Mouse (Mus musculus) embryonic facial prominence, embryonic 12.5 days (tissue): ENCODE data around the gene Ppm1j. TPM values are rescaled to one million over a fixed set of nuclear protein-coding genes. Genes with fewer than 3 reads are reported as not detected.

Experiments
- ATAC-seq: fragments of 200-750 bp; cut with Nextera tagmentation; 2 replicates; pipeline ENCODE4 v1.8.0; 2017; ENCODE audit not compliant: insufficient number of reproducible peaks, insufficient read depth, low FRiP score, low TSS enrichment
- H3K27ac ChIP-seq: fragments of 300-500 bp; sonication (generic); 2 replicates; pipeline ENCODE4 v1.5.1; 2016; ENCODE audit warnings: mild to moderate bottlenecking
- H3K27me3 ChIP-seq: fragments of 300-500 bp; sonication (generic); 2 replicates; pipeline ENCODE4 v1.6.1; 2016; ENCODE audit warnings: mild to moderate bottlenecking, moderate library complexity
- H3K36me3 ChIP-seq: fragments of 300-500 bp; sonication (generic); 2 replicates; pipeline ENCODE4 v1.6.1; 2016; ENCODE audit warnings: mild to moderate bottlenecking
- H3K4me1 ChIP-seq: fragments of 300-500 bp; sonication (generic); 2 replicates; pipeline ENCODE4 v1.6.1; 2016
- H3K4me2 ChIP-seq: fragments of 300-500 bp; sonication (generic); replicated peaks from 2 replicates; pipeline ENCODE4 v1.6.1; 2016; ENCODE audit warnings: mild to moderate bottlenecking, moderate library complexity
- H3K4me3 ChIP-seq: fragments of 300-500 bp; sonication (generic); 2 replicates; pipeline ENCODE4 v1.5.1; 2016; ENCODE audit warnings: mild to moderate bottlenecking
- H3K9ac ChIP-seq: fragments of 300-500 bp; sonication (generic); 2 replicates; pipeline ENCODE4 v1.6.1; 2016; ENCODE audit warnings: mild to moderate bottlenecking, moderate library complexity
- H3K9me3 ChIP-seq: fragments of 300-500 bp; sonication (generic); 2 replicates; pipeline ENCODE4 v1.6.1; 2016; ENCODE audit warnings: mild to moderate bottlenecking, moderate library complexity
- WGBS: fragments of 180-500 bp; shearing (Covaris S2); methylation state at CpG from one replicate; pipeline ENCODE4 v1.1.7; 2016; 5-methylcytosine and 5-hydroxymethylcytosine counted together
- polyA plus RNA-seq: library from polyadenylated mRNA; unstranded; fragments of >200 nt; fragmentation: Nextera tagmentation; extraction: Ambion mirVana; gene quantifications from 2 replicates; pipeline ENCODE4 v1.2.1, GENCODE M21; 2016

Ppm1j gene
- polyA plus RNA-seq, 1 experiment from 2014 or later: 3.9 TPM

DNA sequence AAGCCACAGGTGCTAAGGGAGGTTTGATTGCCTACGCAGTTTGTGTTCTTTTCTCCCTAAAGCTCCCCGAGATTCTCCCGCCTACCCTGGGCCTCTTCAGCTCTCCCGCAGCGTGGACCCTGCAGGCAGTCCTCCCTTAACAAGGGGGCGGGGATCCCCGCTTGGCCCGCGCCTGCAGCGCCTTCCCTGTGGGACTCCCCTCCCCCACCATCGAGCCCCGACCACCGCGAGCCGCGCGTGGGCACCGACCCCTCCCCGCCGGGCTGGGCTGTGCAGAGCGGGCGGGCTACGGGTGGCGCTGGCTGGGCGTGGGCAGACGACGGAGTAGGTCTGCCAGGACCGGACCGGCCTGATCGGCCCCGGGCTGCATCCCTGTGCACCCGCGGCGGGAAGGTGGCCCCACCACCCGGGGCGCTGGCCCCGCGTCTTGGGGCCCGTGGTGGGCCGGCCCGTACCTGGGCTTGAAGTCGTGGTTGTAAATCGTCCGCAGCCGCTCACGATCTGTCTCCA, 36.7 kb downstream of the Ppm1j start:
- no peaks in the 10 kb centered on the region for H3K9me3 ChIP-seq
- 0 out of 2 replicates have a peak, but pooled peaks cover 2% of the 10 kb centered on the region for H3K36me3 ChIP-seq
- peak overlapping the region; percentile 84 for H3K4me2 ChIP-seq
- WGBS: 1% methylated on average over 46 of the region's 46 CpGs
- ATAC-seq: peak; percentile 73
- peaks cover 18% of the 10 kb centered on the region for H3K4me1 ChIP-seq
- peak overlapping the region; percentile 94 for H3K27ac ChIP-seq
- H3K27me3 ChIP-seq: no peaks in the 10 kb centered on the region
- peak overlapping the region; percentile 86 for H3K4me3 ChIP-seq
- peak overlapping the region; percentile 91 for H3K9ac ChIP-seq

DNA sequence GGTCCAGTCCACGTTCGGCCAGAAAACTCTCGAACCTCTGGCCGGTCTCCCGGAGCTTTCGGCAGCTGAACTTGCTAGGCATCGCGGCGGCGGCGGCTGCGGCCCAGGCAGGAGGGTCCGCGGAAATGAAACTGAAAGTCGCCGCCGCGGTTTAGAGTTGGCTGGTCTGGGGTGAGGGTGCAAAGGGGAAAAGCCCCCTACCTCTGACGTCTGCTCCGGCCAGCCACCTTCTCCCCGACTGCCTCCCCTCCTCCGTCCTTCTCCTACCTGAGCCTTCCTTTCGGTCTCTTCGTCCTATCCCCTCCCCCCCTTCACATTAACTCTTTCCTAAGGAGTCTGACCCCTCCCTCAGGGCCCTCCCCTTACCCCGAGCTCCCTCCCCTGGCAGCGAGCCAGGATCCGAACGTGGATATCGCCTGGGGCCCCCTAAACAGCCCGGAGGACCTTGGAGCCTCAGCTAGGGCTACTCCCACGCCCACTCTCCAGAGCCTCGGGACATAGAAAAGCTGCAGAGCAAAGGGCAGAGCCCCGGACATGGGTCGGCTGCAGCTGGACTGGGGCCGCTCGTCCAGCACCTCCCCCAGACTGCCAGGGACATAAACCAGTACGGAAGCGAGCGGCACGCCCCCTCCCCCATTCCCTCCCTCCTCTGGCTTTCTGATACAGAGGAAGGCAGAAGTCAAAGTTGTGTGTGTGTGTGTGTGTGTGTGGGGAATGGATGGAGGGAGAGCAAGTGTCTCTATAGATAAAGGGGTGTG, 37.3 kb downstream of the Ppm1j start, which contains the start of gene Mov10:
Gene Mov10 (minus strand): TSS at position 573 of the 758 bp plus-strand sequence.
- no peaks in the 10 kb centered on the region for H3K27me3 ChIP-seq
- peak within 1 kb of the TSS; percentile 94 for H3K27ac ChIP-seq
- H3K9me3 ChIP-seq: no peaks in the 10 kb centered on the region
- H3K4me1 ChIP-seq: peaks cover 18% of the 10 kb centered on the region
- H3K9ac ChIP-seq: peak within 1 kb of the TSS; percentile 91
- peak within 1 kb of the TSS; percentile 86 for H3K4me3 ChIP-seq
- peak; percentile 78 for ATAC-seq
- WGBS: 1% methylated on average over 40 of the region's 40 CpGs
- H3K4me2 ChIP-seq: peak within 1 kb of the TSS; percentile 84
- H3K36me3 ChIP-seq: 0 out of 2 replicates have a peak, but pooled peaks cover 4% of the 10 kb centered on the region

- Histone ChIP-seq H3K9me3 (no peaks in the 10 kb centered on the region), H3K4me1 (peaks cover 18% of the 10 kb centered on the region), H3K27me3 (no peaks in the 10 kb centered on the region), H3K9ac (no peak overlapping the region), H3K4me2 (peak overlapping the region; percentile 84), H3K36me3 (0 out of 2 replicates have a peak, but pooled peaks cover 4% of the 10 kb centered on the region), H3K4me3 (peak overlapping the region; percentile 86), H3K27ac (peak overlapping the region; percentile 94)
- WGBS: 6% methylated on average over 3 of the region's 3 CpGs
- no peak for ATAC-seq
These were observed 37.9 kb downstream of the Ppm1j start for GRCm38 (mm10) chr3:104818749-104819134.

- Histone ChIP-seq H3K27ac (no peak overlapping the region), H3K4me3 (no peak overlapping the region), H3K4me2 (no peak overlapping the region), H3K4me1 (peaks cover 18% of the 10 kb centered on the region), H3K9me3 (no peaks in the 10 kb centered on the region), H3K9ac (no peak overlapping the region), H3K27me3 (no peaks in the 10 kb centered on the region), H3K36me3 (peaks cover 9% of the 10 kb centered on the region; the same call in 1 of the 2 replicates)
- no peak for ATAC-seq
- 59% methylated on average over 1 of the region's 1 CpGs for WGBS
These were observed 39.6 kb downstream of the Ppm1j start for GRCm38 (mm10) chr3:104820426-104820825.

DNA sequence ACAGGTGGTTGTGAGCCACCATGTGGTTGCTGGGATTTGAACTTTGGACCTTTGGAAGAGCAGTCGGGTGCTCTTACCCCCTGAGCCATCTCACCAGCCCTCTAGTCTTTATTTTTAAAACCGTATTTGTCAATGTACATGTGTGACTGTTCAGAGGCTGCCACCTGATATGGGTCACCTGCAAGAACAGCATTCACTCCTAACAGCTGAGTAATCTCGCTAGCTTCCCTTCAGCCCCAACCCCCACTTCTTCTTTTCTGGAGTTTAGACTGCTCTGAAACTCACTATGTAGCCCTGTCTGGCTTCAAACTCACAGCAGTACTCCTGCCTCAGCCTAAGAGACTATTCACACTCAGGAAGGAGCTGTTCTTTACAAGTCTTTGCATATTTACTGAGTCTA, 41.6 kb downstream of the Ppm1j start:
- no peaks in the 10 kb centered on the region for H3K9me3 ChIP-seq
- ATAC-seq: no peak
- H3K4me3 ChIP-seq: no peak overlapping the region
- no peak overlapping the region for H3K4me2 ChIP-seq
- no peak overlapping the region for H3K27ac ChIP-seq
- no peaks in the 10 kb centered on the region for H3K27me3 ChIP-seq
- H3K36me3 ChIP-seq: peaks cover 23% of the 10 kb centered on the region; the same call in 1 of the 2 replicates
- no peak overlapping the region for H3K9ac ChIP-seq
- 72% methylated on average over 3 of the region's 3 CpGs for WGBS
- H3K4me1 ChIP-seq: peaks cover 4% of the 10 kb centered on the region; the same call in 1 of the 2 replicates

Other genes with a start within 250 kb of the Ppm1j start
- 30.8 and 35.7 TPM in 2 replicates for gene Slc16a1, start 142.4 kb upstream of the Ppm1j start, polyA plus RNA-seq
- 0.08 and 0.18 TPM in 2 replicates for gene Fam19a3, start 784 bp downstream of the Ppm1j start, polyA plus RNA-seq
- gene Rhoc, start 7.3 kb downstream of the Ppm1j start, polyA plus RNA-seq: 156 and 157 TPM in 2 replicates
- gene Mov10, start 37.5 kb downstream of the Ppm1j start, polyA plus RNA-seq: 70.8 and 73.8 TPM in 2 replicates
- gene St7l, start 82.9 kb downstream of the Ppm1j start, polyA plus RNA-seq: 39.4 and 40.4 TPM in 2 replicates
- gene Capza1, start 83.4 kb downstream of the Ppm1j start, polyA plus RNA-seq: 188 and 190 TPM in 2 replicates
- gene Wnt2b, start 180.9 kb downstream of the Ppm1j start, polyA plus RNA-seq: 1.2 and 1.3 TPM in 2 replicates